Mouse (Mus musculus) testis, adult 2 months (tissue): ENCODE data around the gene Dlgap1.

ENCODE experiments used
- CTCF ChIP-seq: fragments of 200-500 bp; IDR thresholded peaks from 2 replicates; pipeline ENCODE4 v1.5.1; 2012; ENCODE audit warnings: low read depth, mild to moderate bottlenecking, inconsistent platforms, low read length, moderate library complexity; ENCODE audit not compliant: control insufficient read depth, insufficient read depth, insufficient replicate concordance
- POLR2A ChIP-seq: fragments of 200-500 bp; IDR thresholded peaks from 2 replicates; pipeline ENCODE4 v1.6.1; 2012; ENCODE audit warnings: low read depth, mild to moderate bottlenecking, inconsistent platforms, low read length, moderate library complexity; ENCODE audit not compliant: control insufficient read depth

DNA sequence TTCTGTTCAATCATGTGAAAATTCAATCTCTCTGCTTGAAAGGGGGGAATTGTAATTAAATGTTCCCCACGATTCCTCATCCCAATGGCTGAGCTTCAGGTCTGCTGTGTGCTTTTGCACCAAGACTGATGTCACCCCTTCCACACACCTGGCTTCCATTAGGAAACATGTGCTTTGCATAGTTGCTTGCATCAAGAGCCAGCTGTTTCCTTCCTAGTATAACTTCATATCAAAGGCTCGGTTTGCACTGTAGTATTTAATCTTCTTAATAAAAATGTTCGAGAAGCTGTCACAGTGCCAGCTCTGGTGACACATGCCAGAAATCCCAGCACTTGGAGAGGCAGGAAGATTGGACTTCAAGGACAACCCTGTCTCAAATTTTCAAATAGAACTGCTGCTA, 428.3 kb downstream of the Dlgap1 start:
- TF ChIP-seq CTCF (no peak), POLR2A (no peak)
